Mouse (Mus musculus): ENCODE measurements around the gene Tbc1d13.
A peak's percentile ranks its signal among the peaks of the same experiment; 100 is the strongest.

Tbc1d13 gene

DNA sequence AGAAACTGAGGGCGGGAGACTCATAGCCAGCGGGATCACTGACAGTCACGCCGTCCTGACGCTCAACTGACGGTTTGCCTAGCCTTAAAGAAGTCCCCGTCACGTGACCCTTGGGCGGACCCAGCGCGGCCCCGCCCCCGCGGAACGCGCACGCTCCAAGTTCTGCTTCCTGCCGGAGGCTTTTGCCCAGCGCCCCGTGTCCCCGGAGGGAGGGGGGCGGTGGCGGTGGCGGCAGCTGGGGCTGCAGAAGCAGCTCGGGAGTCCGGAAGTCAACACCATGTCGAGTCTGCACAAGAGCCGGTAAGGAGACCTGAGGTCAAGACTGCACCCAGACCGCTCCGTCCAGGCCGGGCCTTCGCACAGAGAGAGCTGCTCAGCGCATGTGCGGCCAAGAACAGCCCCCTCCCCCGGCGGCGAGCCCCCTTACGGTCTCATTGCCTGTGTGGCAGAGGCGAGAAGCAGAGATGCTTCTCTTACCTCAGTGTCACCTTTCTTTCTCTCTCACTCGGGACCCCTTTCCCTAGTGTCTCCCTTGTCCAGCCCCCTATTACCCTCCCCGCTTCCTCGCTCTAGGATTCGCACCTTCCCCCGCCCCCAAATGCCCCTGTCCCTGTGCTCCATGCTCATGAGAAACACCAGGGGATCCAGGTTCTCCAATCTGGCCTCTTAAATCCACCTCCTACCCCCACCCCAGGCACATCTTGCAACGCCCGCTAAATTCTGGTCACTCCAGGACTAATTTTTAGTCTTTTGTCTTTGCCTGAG lies at the start of gene Tbc1d13:
Gene Tbc1d13, plus strand, starts transcription at position 134 of the 765 bp plus-strand sequence.
- DNase-seq (ENCODE audit: low spot score) = peak; percentile 96

- DNase-seq (ENCODE audit: low spot score) = no peak
Measured at GRCm38 (mm10) chr2:30084113-30084512, 49.4 kb upstream of the Tbc1d13 start.

- peak; percentile 51 for DNase-seq (ENCODE audit: low spot score)
Measured at GRCm38 (mm10) chr2:30084632-30085031, 48.9 kb upstream of the Tbc1d13 start.

DNA sequence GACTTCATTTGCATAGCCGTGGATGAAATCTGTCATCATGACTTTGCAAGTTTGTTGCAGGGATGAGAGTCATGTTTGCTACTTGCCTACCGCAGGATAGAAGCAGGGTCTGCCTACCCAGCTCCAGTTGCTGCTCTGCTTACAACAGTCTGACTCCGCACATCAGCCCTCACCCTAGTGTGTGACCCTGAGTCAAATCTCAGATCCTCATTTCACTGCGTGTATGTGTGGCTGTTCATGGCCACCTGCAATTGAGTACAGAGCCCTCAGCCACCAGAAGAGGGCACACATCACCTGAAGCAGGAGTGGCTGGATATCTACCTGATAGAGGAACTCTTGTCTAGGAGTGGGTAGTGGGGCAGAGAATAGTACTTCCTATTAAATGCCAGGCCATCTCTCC lies 46.2 kb upstream of the Tbc1d13 start:
- no peak for DNase-seq (ENCODE audit: low spot score)

DNA sequence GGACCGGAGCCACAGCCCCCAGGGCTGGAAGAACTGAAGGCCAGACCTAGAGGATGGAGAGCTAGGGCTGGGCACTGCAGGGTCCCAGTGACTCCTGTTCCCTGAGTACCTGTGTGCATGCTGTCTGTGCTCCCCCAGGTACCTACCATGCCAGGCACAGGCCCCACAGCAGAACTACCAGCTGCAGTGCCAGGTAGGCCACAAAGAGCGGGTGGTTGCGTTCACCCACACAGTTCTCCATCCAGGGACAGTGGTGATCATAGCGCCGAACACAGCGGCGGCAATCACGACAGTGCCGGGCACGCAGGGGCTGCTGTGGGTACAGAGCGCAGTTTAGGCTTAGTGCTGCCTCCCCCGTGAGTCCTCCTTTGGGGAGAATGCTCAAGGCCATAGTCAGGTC lies 42.0 kb upstream of the Tbc1d13 start:
- DNase-seq (ENCODE audit: low spot score) = no peak

DNA sequence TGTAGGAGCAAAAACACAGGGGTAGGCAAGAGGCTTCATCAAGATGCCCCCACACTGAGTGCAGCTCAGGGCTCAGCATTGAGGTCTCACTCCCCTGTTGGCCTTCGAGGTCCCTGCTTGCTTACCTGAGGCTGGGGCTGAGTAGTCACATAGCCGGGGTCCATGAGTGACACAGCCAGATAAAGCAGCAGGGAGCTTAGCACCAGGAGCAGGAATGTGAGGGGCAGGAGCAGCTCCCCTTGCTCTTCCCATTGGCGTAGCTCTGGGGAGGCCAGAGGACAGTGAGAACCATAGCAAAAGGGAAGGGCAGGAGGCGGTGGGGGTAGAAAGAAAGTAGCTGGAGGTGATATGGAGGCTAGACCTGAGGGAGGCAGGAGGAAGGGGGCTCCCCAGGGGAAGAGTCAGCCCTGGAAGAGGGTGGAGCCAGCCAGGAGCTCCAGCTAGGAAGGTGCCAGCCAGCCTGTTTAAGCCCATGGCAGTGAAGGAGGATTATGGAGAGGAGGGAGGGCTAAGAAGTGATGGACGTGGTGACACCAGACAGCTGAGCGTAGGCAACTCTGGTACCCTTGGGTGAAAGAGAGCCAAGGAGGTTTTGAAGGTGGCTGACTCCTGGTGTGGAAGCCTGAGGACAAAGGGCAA lies 41.1 kb upstream of the Tbc1d13 start:
- no peak for DNase-seq (ENCODE audit: low spot score)

DNA sequence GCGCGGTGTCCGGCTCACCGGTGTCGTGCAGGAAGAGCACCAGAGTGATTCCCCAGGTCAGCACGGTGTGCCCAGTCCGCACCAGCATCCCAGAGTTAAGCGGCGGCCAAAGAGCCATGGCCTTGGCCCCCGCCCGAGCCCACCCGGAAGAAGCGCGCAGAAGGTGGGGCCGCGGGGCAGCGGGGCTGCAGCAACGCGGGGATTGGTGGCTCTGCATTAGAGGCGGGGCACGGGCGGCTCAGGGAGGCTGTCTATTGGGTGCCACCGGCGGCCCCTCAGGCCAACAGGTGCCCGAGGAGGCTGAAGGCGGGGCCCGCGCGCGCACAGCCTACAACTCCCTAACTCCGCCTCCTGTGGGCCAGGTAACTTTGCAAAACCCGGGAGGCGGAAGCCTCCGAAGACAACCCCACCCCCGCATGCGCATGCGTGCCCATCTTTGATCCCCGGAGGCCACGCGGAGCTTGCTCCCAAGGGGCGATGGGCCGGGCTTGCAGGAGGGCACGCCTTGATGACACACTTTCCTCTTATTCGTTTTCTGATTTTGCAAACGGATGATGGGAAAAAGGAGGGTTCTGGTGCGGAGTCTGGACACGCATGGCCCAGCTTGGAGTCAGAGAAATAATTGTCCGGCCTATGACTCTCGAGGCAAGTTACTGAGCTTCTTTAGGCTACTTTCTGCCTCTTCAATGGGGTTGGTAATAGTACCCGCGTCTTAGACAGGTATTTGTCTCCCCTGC lies 39.9 kb upstream of the Tbc1d13 start, which contains the start of gene Zdhhc12:
Gene Zdhhc12, minus strand, starts transcription at position 178 of the 737 bp plus-strand sequence.
- peak; percentile 95 for DNase-seq (ENCODE audit: low spot score)

- peak; percentile 35 for DNase-seq (ENCODE audit: low spot score)
Measured at GRCm38 (mm10) chr2:30094208-30094588, 39.3 kb upstream of the Tbc1d13 start.

DNA sequence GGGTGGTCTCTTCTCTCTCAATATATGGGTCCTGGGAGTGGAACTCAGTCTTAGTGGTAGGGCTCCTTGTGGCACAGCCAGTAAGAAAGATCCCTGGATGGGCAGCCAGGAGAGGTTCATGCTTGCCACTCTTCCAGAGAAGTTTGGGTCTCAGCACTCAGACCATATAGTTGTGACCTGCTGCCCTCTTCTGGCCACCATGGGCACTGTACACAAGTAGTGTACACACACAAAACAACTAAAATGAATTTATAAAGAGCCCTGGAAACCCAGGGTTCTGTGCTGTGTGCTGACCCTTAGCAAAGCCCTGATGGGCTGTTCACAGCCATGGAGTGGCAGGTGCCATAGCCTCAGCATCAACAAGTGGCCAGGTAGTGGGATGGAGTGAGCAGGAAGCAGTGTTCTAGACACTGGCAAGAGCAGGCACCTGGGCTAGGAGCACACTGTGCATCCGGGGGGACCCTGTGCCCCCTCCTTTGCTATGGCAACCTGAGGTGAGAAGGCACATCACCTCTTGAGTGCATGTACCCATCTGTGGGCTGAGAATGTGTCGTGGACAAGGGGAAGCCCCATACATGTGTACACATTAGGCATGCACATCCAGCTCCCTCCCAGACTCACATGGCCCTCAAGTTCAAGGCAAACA lies 37.5 kb upstream of the Tbc1d13 start:
- DNase-seq (ENCODE audit: low spot score) = peak; percentile 76

DNA sequence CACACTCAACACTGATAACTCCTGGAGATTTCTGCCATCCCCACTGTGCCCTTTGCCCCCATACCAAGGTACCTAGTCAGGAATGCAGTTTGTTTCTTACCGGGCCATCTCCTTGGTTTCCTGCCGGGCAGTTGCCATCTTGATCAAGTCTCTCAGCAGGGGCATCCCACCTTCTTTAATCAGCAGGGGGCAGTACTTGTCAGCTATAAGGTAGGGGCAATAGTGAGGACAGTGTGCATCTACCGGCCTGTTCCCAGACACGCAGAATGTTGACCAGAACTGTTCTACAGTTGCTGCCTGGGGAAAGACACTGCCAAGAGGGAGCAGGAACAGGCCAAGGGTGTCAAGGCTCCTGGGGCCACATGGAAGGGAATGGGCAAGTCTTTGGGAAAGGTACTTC lies 33.3 kb upstream of the Tbc1d13 start:
- DNase-seq (ENCODE audit: low spot score) = no peak

- DNase-seq (ENCODE audit: low spot score) = peak; percentile 68
Measured at GRCm38 (mm10) chr2:30106364-30106763, 27.2 kb upstream of the Tbc1d13 start.

DNA sequence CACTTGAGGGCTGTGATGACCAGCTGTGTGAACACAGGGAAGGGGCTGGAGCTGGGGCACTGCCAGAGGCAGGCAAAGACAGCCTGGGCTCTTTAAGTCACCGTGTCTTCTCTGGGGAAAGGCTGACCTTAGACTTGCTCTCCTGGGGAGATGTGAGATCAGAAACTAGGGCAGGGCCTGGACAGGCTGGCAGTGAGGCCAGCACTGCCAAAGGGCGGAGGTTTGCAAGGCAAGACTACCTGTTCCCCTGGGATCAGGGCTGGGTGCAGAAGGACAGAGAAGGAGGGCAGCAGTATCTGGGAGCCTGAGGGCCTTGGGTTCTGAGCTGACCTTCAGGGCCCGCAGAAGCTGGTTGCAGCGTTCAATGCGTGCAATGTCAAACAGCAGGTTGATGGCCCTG lies 25.9 kb upstream of the Tbc1d13 start:
- DNase-seq (ENCODE audit: low spot score) = no peak

GRCm38 (mm10) chr2:30108260-30108659 lies 25.3 kb upstream of the Tbc1d13 start:
- DNase-seq (ENCODE audit: low spot score) = no peak

DNA sequence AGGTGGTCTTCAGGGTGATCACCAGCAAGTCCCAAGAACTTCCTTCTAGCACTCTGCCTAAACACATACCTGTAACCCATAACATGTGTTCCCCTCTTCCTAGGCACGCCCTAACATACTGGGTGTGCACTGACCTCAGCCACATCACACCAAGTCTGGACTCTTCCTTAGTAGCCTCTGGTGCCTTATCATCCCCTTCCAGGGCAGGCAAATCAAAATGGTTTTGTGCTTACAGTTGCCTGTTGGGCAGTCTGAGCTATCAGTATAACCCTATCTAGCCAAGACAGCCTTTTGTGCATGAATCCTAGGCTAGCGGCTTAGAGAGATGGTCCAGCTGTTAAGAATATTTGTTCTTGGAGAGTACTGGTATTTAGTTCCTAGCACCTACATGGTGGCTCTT lies 22.0 kb upstream of the Tbc1d13 start:
- DNase-seq (ENCODE audit: low spot score) = no peak

DNA sequence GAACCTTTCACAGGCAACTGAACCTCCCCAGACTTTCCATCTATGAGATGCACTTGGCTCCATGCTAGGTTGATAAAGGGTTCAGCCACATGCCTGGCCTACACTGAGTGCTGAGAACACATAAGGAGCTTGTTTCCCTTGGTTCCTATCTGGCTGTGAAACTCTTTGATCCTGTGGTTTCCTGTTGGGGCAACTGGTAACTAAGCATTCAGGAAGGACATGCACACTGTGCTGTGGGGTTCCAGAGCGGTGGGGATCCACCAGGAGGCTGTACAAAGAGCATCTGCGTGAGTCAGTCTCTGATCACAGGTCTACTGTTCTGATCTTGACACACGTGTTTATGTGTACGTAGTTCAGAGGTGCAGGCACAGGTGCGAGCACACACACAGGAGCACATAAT lies 21.0 kb upstream of the Tbc1d13 start:
- DNase-seq (ENCODE audit: low spot score) = no peak

- no peak for DNase-seq (ENCODE audit: low spot score)
Measured at GRCm38 (mm10) chr2:30119641-30120051, 13.9 kb upstream of the Tbc1d13 start.

GRCm38 (mm10) chr2:30120269-30120668 lies 13.3 kb upstream of the Tbc1d13 start:
- DNase-seq (ENCODE audit: low spot score) = no peak

DNA sequence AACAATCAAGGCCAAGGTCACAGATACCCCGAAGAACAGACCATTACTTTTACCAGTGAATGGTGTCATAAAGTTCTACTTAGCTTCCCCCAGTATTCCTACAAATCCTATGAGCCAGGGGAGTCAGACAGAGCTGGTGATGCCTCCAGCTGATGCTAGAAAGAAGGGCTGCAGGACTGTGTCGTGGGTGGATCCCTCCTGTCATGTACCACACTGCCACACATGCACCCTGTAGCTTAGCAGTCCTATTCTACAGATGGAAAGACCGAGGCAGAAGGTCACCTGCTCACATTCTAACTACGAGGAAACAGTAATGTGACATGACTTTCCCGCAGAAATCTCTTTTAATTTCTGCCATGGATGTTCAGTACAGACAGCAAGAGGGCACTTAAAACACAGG lies 10.8 kb upstream of the Tbc1d13 start:
- no peak for DNase-seq (ENCODE audit: low spot score)

GRCm38 (mm10) chr2:30123729-30124471 lies 9.6 kb upstream of the Tbc1d13 start:
- DNase-seq (ENCODE audit: low spot score) = no peak

- DNase-seq (ENCODE audit: low spot score) = peak; percentile 93
Measured at GRCm38 (mm10) chr2:30124472-30125274, 8.9 kb upstream of the Tbc1d13 start, which contains the start of gene Zer1. Gene Zer1, minus strand, starts transcription at chr2:30124585.

DNA sequence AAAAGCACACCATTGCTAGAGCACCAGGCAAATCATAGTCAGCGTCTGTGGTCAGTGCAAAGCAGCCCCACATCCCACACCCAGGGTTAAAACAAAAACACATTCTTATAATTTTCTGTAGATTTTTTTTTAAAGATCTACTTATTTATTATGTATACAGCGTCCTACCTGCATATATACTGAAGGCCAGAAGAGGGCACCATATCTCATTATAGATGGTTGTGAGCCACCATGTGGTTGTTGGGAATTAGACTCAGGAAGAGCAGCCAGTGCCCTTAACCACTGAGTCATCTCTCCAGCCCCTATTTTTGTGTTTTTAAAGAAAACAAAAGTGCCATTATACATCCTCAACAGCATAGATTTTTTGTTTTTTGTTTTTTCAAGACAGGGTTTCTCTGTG lies 4.8 kb upstream of the Tbc1d13 start:
- peak; percentile 80 for DNase-seq (ENCODE audit: low spot score)

Measured in retina, embryonic 14.5 days (tissue).